Mouse (Mus musculus) midbrain, embryonic 14.5 days (tissue): Measurements from ENCODE around the gene Tnfrsf13b. TPM values are rescaled to one million over a fixed set of nuclear protein-coding genes. Genes with fewer than 3 reads are reported as not detected.

Experiments used
- ATAC-seq: fragments of 200-750 bp; cut with Nextera tagmentation; 2 replicates; pipeline ENCODE4 v1.8.0; 2017; ENCODE audit warnings: moderate number of reproducible peaks, moderate library complexity; ENCODE audit not compliant: low FRiP score, low TSS enrichment
- DNase-seq: peaks from one replicate; pipeline ENCODE4 v3.0.0-alpha.2; 2015
- H3K27ac ChIP-seq: fragments of 300-500 bp; sonication (generic); replicated peaks from 2 replicates; pipeline ENCODE4 v1.5.1; 2014; ENCODE audit warnings: mild to moderate bottlenecking, low read depth, low read length, moderate library complexity
- H3K27me3 ChIP-seq: fragments of 300-500 bp; sonication (generic); 2 replicates; pipeline ENCODE4 v1.6.1; 2014; ENCODE audit warnings: low read length, control low read depth, mixed read lengths; ENCODE audit not compliant: control insufficient read depth, insufficient read depth
- H3K36me3 ChIP-seq: fragments of 300-500 bp; sonication (generic); 2 replicates; pipeline ENCODE4 v1.6.1; 2014; ENCODE audit warnings: low read length, control low read depth; ENCODE audit not compliant: control insufficient read depth, insufficient read depth
- H3K4me1 ChIP-seq: fragments of 300-500 bp; sonication (generic); 2 replicates; pipeline ENCODE4 v1.6.1; 2014; ENCODE audit warnings: mild to moderate bottlenecking, antibody characterized with exemption, low read length, control low read depth; ENCODE audit not compliant: control insufficient read depth, insufficient read depth
- H3K4me2 ChIP-seq: fragments of 300-500 bp; sonication (generic); 2 replicates; pipeline ENCODE4 v1.6.1; 2014; ENCODE audit warnings: mild to moderate bottlenecking, low read length, moderate library complexity
- H3K4me3 ChIP-seq: fragments of 300-500 bp; sonication (generic); replicated peaks from 2 replicates; pipeline ENCODE4 v1.5.1; 2014; ENCODE audit warnings: low read depth, low read length
- H3K9ac ChIP-seq: fragments of 300-500 bp; sonication (generic); replicated peaks from 2 replicates; pipeline ENCODE4 v1.6.1; 2014; ENCODE audit warnings: mild to moderate bottlenecking, low read length, moderate library complexity
- H3K9me3 ChIP-seq: fragments of 300-500 bp; sonication (generic); 2 replicates; pipeline ENCODE4 v1.6.1; 2016; ENCODE audit warnings: low read length, control low read depth, mixed read lengths; ENCODE audit not compliant: control insufficient read depth
- WGBS: fragments of 180-500 bp; shearing (Covaris S2); extraction: QIAGEN DNeasy Blood & Tissue Kit; methylation state at CpG from one replicate; pipeline ENCODE4 v1.1.7; 2014; 5-methylcytosine and 5-hydroxymethylcytosine counted together
- polyA plus RNA-seq: library from polyadenylated mRNA; unstranded; fragments of >200 nt; fragmentation: Nextera tagmentation; extraction: Ambion mirVana; gene quantifications from 2 replicates; pipeline ENCODE4 v1.2.1, GENCODE M21; 2014

The Tnfrsf13b gene
- polyA plus RNA-seq, 1 experiment from 2014 or later: 2.0 TPM

GRCm38 (mm10) chr11:61108911-61109361 is 17.6 kb upstream of the Tnfrsf13b start:
- H3K27me3 ChIP-seq: no peaks in the 10 kb centered on the region
- no peak overlapping the region for H3K27ac ChIP-seq
- no peak overlapping the region for H3K4me2 ChIP-seq
- 92% methylated on average over 12 of the region's 12 CpGs for WGBS
- no peaks in the 10 kb centered on the region for H3K36me3 ChIP-seq
- no peak for ATAC-seq
- peaks cover 6% of the 10 kb centered on the region; the same call in 1 of the 2 replicates for H3K4me1 ChIP-seq
- H3K9ac ChIP-seq: no peak overlapping the region
- no peak overlapping the region for H3K4me3 ChIP-seq
- DNase-seq: no peak
- H3K9me3 ChIP-seq: no peaks in the 10 kb centered on the region

GRCm38 (mm10) chr11:61109707-61110106 is 16.8 kb upstream of the Tnfrsf13b start:
- no peak overlapping the region for H3K9ac ChIP-seq
- no peak overlapping the region for H3K27ac ChIP-seq
- peaks cover 2% of the 10 kb centered on the region; the same call in 1 of the 2 replicates for H3K4me1 ChIP-seq
- ATAC-seq (no peak), DNase-seq (no peak)
- no peak overlapping the region for H3K4me2 ChIP-seq
- H3K36me3 ChIP-seq: no peaks in the 10 kb centered on the region
- no peaks in the 10 kb centered on the region for H3K9me3 ChIP-seq
- no peak overlapping the region for H3K4me3 ChIP-seq
- WGBS: 83% methylated on average over 6 of the region's 6 CpGs
- no peaks in the 10 kb centered on the region for H3K27me3 ChIP-seq

- ATAC-seq: no peak
- WGBS: 79% methylated on average over 10 of the region's 10 CpGs
- Histone ChIP-seq H3K27ac (no peak overlapping the region), H3K9ac (no peak overlapping the region; the same call in 1 of the 2 replicates), H3K9me3 (no peaks in the 10 kb centered on the region), H3K27me3 (no peaks in the 10 kb centered on the region), H3K4me2 (no peak overlapping the region), H3K36me3 (no peaks in the 10 kb centered on the region), H3K4me3 (no peak overlapping the region), H3K4me1 (no peaks in the 10 kb centered on the region)
- DNase-seq: no peak
These were observed 16.4 kb upstream of the Tnfrsf13b start for GRCm38 (mm10) chr11:61110113-61110512.

GRCm38 (mm10) chr11:61110928-61111327 is 15.6 kb upstream of the Tnfrsf13b start:
- 45% methylated on average over 1 of the region's 1 CpGs for WGBS
- DNase-seq: no peak

GRCm38 (mm10) chr11:61111472-61111871 is 15.1 kb upstream of the Tnfrsf13b start:
- no peaks in the 10 kb centered on the region for H3K27me3 ChIP-seq
- no peak overlapping the region for H3K9ac ChIP-seq
- no peak overlapping the region for H3K4me3 ChIP-seq
- H3K4me2 ChIP-seq: no peak overlapping the region
- WGBS: 88% methylated on average over 4 of the region's 4 CpGs
- H3K4me1 ChIP-seq: no peaks in the 10 kb centered on the region
- H3K36me3 ChIP-seq: no peaks in the 10 kb centered on the region
- H3K9me3 ChIP-seq: 0 out of 2 replicates have a peak, but pooled peaks cover 3% of the 10 kb centered on the region
- DNase-seq: no peak
- no peak overlapping the region for H3K27ac ChIP-seq
- no peak for ATAC-seq

More at GRCm38 (mm10) chr11:61110928-61111327, 15.6 kb upstream of the Tnfrsf13b start:
- Histone ChIP-seq H3K27ac (no peak overlapping the region), H3K9ac (no peak overlapping the region), H3K4me3 (no peak overlapping the region), H3K4me1 (no peaks in the 10 kb centered on the region), H3K27me3 (no peaks in the 10 kb centered on the region), H3K9me3 (0 out of 2 replicates have a peak, but pooled peaks cover 3% of the 10 kb centered on the region), H3K4me2 (no peak overlapping the region), H3K36me3 (no peaks in the 10 kb centered on the region)
- no peak for ATAC-seq

GRCm38 (mm10) chr11:61112323-61112995 is 14.1 kb upstream of the Tnfrsf13b start:
- ATAC-seq: no peak
- no peak overlapping the region for H3K27ac ChIP-seq

GRCm38 (mm10) chr11:61116226-61116625 is 10.3 kb upstream of the Tnfrsf13b start:
- WGBS: 65% methylated on average over 8 of the region's 8 CpGs

More at GRCm38 (mm10) chr11:61112323-61112995, 14.1 kb upstream of the Tnfrsf13b start:
- H3K4me3 ChIP-seq: no peak overlapping the region
- H3K4me2 ChIP-seq: no peak overlapping the region
- H3K4me1 ChIP-seq: no peaks in the 10 kb centered on the region
- H3K27me3 ChIP-seq: no peaks in the 10 kb centered on the region
- H3K9me3 ChIP-seq: 0 out of 2 replicates have a peak, but pooled peaks cover 3% of the 10 kb centered on the region
- WGBS: 84% methylated on average over 8 of the region's 8 CpGs
- H3K36me3 ChIP-seq: no peaks in the 10 kb centered on the region
- H3K9ac ChIP-seq: no peak overlapping the region
- DNase-seq: no peak

GRCm38 (mm10) chr11:61119996-61120583 is 6.5 kb upstream of the Tnfrsf13b start:
- no peaks in the 10 kb centered on the region for H3K36me3 ChIP-seq
- DNase-seq (no peak), ATAC-seq (no peak)
- H3K27ac ChIP-seq: no peak overlapping the region
- H3K4me2 ChIP-seq: no peak overlapping the region
- H3K4me1 ChIP-seq: no peaks in the 10 kb centered on the region
- H3K9ac ChIP-seq: no peak overlapping the region
- no peak overlapping the region for H3K4me3 ChIP-seq
- H3K27me3 ChIP-seq: no peaks in the 10 kb centered on the region
- H3K9me3 ChIP-seq: 0 out of 2 replicates have a peak, but pooled peaks cover 3% of the 10 kb centered on the region
- 86% methylated on average over 3 of the region's 3 CpGs for WGBS

More at GRCm38 (mm10) chr11:61116226-61116625, 10.3 kb upstream of the Tnfrsf13b start:
- DNase-seq: no peak
- H3K27me3 ChIP-seq: no peaks in the 10 kb centered on the region
- ATAC-seq: no peak
- H3K9me3 ChIP-seq: 0 out of 2 replicates have a peak, but pooled peaks cover 3% of the 10 kb centered on the region
- no peak overlapping the region for H3K27ac ChIP-seq
- H3K9ac ChIP-seq: no peak overlapping the region
- no peak overlapping the region for H3K4me2 ChIP-seq
- no peaks in the 10 kb centered on the region for H3K36me3 ChIP-seq
- no peaks in the 10 kb centered on the region for H3K4me1 ChIP-seq
- no peak overlapping the region for H3K4me3 ChIP-seq
